Mouse (Mus musculus) thymus, postnatal 10 days (tissue): ENCODE measurements around the gene Tldc1.

ENCODE experiments used
- DNase-seq, 2 experiments: peaks; one replicate each; pipeline ENCODE4 v3.0.0; 2021; ENCODE audit warnings: low spot score in 2 of 2

Tldc1 gene

GRCm38 (mm10) chr8:119723676-119724075, 54.5 kb downstream of the Tldc1 start:
- DNase-seq, result no peak

GRCm38 (mm10) chr8:119722348-119722747, 55.9 kb downstream of the Tldc1 start:
- no peak for DNase-seq

- DNase-seq, result no peak
Measured at GRCm38 (mm10) chr8:119719011-119719501, 59.2 kb downstream of the Tldc1 start.

- DNase-seq, result peak; percentile 7 to 53
Measured at GRCm38 (mm10) chr8:119717765-119718164, 60.5 kb downstream of the Tldc1 start.

- no peak for DNase-seq
Measured at GRCm38 (mm10) chr8:119716730-119717299, 61.4 kb downstream of the Tldc1 start.

GRCm38 (mm10) chr8:119715221-119715620, 63.0 kb downstream of the Tldc1 start:
- DNase-seq, result no peak

- DNase-seq, result no peak
Measured at GRCm38 (mm10) chr8:119713421-119713820, 64.8 kb downstream of the Tldc1 start.

GRCm38 (mm10) chr8:119712226-119712625, 66.0 kb downstream of the Tldc1 start:
- no peak for DNase-seq
